Mouse (Mus musculus) intestine, postnatal 0 days (tissue): ENCODE measurements at regions not wholly inside any gene's neighbourhood (a gene's known extent, or its start where the extent isn't known, plus 50 kb on each side); places are given as distances from the start of the nearest gene placed in this dataset.

Experiments used
- ATAC-seq: fragments of 200-750 bp; cut with Nextera tagmentation; 2 replicates; pipeline ENCODE4 v1.8.0; 2017; ENCODE audit warnings: mild to moderate bottlenecking, moderate TSS enrichment, moderate library complexity
- H3K27ac ChIP-seq: fragments of 300-500 bp; sonication (generic); 2 replicates; pipeline ENCODE4 v1.5.1; 2014; ENCODE audit warnings: mild to moderate bottlenecking, low read depth, low read length, moderate library complexity
- H3K27me3 ChIP-seq: fragments of 300-500 bp; sonication (generic); replicated peaks from 2 replicates; pipeline ENCODE4 v1.6.1; 2014; ENCODE audit warnings: low read length, mixed read lengths; ENCODE audit not compliant: control insufficient read depth, insufficient read depth
- H3K36me3 ChIP-seq: fragments of 300-500 bp; sonication (generic); 2 replicates; pipeline ENCODE4 v1.6.1; 2014; ENCODE audit warnings: mild to moderate bottlenecking, moderate library complexity; ENCODE audit not compliant: control insufficient read depth, insufficient read depth
- H3K4me1 ChIP-seq: fragments of 300-500 bp; sonication (generic); replicated peaks from 2 replicates; pipeline ENCODE4 v1.6.1; 2014; ENCODE audit warnings: antibody characterized with exemption, low read length, mixed read lengths; ENCODE audit not compliant: control insufficient read depth, insufficient read depth
- H3K4me2 ChIP-seq: fragments of 300-500 bp; sonication (generic); replicated peaks from 2 replicates; pipeline ENCODE4 v1.6.1; 2014; ENCODE audit warnings: low read depth, mild to moderate bottlenecking, moderate library complexity
- H3K4me3 ChIP-seq: fragments of 300-500 bp; sonication (generic); 2 replicates; pipeline ENCODE4 v1.5.1; 2014; ENCODE audit warnings: low read depth, low read length
- H3K9ac ChIP-seq: fragments of 300-500 bp; sonication (generic); 2 replicates; pipeline ENCODE4 v1.6.1; 2014; ENCODE audit warnings: mild to moderate bottlenecking, low read depth, low read length
- H3K9me3 ChIP-seq: fragments of 300-500 bp; sonication (generic); 2 replicates; pipeline ENCODE4 v1.6.1; 2016; ENCODE audit warnings: mixed run types; ENCODE audit not compliant: control insufficient read depth
- CTCF ChIP-seq: sonication (generic); IDR thresholded peaks from 2 replicates; pipeline ENCODE4 v1.5.1; 2016; ENCODE audit warnings: low read depth, mild to moderate bottlenecking, control low read depth, antibody characterized with exemption, moderate library complexity
- WGBS: fragments of 180-500 bp; shearing (Covaris S2); extraction: QIAGEN DNeasy Blood & Tissue Kit; methylation state at CpG from one replicate; pipeline ENCODE4 v1.1.7; 2014; 5-methylcytosine and 5-hydroxymethylcytosine counted together

DNA sequence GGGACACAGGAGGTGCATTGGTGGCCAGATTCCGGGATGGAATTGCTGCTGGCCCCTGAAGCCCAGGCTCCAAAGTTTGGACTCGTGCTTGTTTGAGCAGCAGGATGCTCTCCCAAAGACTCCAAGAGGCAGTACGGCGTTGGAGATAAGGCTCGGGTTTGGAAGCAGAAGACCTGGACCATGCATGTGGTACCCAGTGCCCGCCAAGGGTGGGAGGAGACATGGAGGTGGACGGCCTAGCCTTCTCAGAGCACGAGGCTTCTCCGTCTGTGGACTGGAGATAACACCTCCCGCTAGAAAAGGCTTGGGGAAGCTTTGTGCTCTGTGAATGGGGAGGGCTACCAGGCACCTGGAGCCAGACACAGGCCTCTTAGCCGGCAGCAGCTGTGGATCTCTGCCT, 271.7 kb downstream of the Rps6kc1 start:
- no peaks in the 10 kb centered on the region for H3K9me3 ChIP-seq
- H3K4me2 ChIP-seq: no peak overlapping the region
- H3K4me3 ChIP-seq: no peak overlapping the region
- no peaks in the 10 kb centered on the region for H3K27me3 ChIP-seq
- no peak overlapping the region for H3K27ac ChIP-seq
- H3K4me1 ChIP-seq: no peaks in the 10 kb centered on the region
- TF ChIP-seq CTCF: no peak
- no peak for ATAC-seq
- no peaks in the 10 kb centered on the region for H3K36me3 ChIP-seq
- WGBS: 82% methylated on average over 11 of the region's 11 CpGs
- H3K9ac ChIP-seq: no peak overlapping the region

DNA sequence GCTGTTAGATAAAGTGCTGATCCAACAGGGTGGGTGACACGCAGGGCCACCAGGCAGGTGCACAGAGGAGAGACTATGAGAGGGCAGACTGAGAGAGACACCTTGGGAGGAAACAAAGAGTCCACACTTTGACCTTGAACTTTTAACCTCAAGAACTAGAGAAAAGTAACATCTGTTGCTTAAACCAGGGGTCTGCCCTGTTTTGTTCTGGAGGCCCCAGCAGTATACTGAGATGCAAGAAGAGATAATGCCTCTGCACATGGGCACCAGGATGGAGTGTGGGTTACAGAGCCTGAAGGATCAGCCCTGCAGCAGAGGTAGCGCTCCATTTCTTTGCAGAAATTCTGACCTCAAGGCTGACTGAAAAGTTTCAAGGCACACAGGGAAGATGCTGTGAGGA, 276.6 kb downstream of the Rps6kc1 start:
- ATAC-seq: no peak
- no peaks in the 10 kb centered on the region for H3K4me1 ChIP-seq
- H3K9me3 ChIP-seq: no peaks in the 10 kb centered on the region
- no peak for TF ChIP-seq CTCF
- H3K27me3 ChIP-seq: no peaks in the 10 kb centered on the region
- no peak overlapping the region for H3K4me2 ChIP-seq
- H3K27ac ChIP-seq: no peak overlapping the region
- no peaks in the 10 kb centered on the region for H3K36me3 ChIP-seq
- WGBS: 82% methylated on average over 2 of the region's 2 CpGs
- H3K4me3 ChIP-seq: no peak overlapping the region
- H3K9ac ChIP-seq: no peak overlapping the region

DNA sequence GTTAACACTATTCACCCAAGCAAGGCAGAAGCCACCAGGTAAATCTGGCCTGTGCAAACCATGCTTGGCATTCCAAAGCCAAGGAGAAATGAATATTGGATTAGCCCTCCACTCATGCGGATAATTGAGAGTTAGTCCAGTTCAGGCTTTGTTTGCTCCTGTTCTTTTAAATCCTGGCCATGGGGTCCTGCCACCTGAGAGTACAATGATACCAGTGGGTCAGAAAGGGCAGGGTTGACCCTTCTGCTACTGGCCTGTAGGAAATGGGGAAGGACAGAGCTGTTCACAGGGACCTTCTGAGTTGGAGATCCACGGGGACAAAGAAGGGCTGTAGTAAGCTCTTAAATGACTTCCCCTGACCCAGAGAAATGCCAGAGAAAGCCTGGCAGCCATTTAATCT, 279.9 kb downstream of the Rps6kc1 start:
- no peak overlapping the region for H3K27ac ChIP-seq
- no peak for TF ChIP-seq CTCF
- no peaks in the 10 kb centered on the region for H3K4me1 ChIP-seq
- no peak overlapping the region for H3K4me3 ChIP-seq
- H3K9me3 ChIP-seq: no peaks in the 10 kb centered on the region
- no peaks in the 10 kb centered on the region for H3K27me3 ChIP-seq
- 76% methylated on average over 2 of the region's 2 CpGs for WGBS
- no peak overlapping the region for H3K9ac ChIP-seq
- H3K36me3 ChIP-seq: no peaks in the 10 kb centered on the region
- H3K4me2 ChIP-seq: no peak overlapping the region
- no peak for ATAC-seq

GRCm38 (mm10) chr1:190630193-190630592, 281.4 kb downstream of the Rps6kc1 start:
- H3K27me3 ChIP-seq: no peaks in the 10 kb centered on the region
- H3K4me2 ChIP-seq: no peak overlapping the region
- TF ChIP-seq CTCF: no peak

DNA sequence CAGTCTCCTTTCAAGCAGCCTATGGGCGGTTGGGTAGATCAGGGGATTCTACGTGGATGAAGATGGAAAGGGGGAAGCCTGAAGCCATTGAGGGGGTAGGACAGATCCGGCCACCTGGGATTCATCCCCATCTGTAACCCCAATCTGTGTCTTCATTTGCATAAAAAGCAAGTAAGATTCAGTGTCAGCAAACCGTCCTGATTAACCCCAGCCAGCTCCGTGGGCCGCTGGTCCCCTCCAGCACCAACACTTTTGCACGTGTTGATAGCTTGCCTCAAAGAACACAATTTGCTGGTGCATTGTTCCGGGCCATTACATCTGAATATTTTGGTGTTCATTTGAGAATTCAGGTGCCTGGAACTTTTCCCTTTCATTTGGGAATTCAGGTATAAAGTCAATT, 287.7 kb downstream of the Rps6kc1 start:
- TF ChIP-seq CTCF: no peak
- Histone ChIP-seq H3K27ac (no peak overlapping the region), H3K4me1 (no peaks in the 10 kb centered on the region), H3K4me3 (no peak overlapping the region), H3K36me3 (no peaks in the 10 kb centered on the region), H3K9me3 (no peaks in the 10 kb centered on the region), H3K4me2 (no peak overlapping the region), H3K27me3 (no peaks in the 10 kb centered on the region), H3K9ac (no peak overlapping the region)
- no peak for ATAC-seq
- WGBS: 93% methylated on average over 8 of the region's 8 CpGs

More at GRCm38 (mm10) chr1:190630193-190630592, 281.4 kb downstream of the Rps6kc1 start:
- H3K9me3 ChIP-seq: no peaks in the 10 kb centered on the region
- H3K4me1 ChIP-seq: no peaks in the 10 kb centered on the region
- H3K9ac ChIP-seq: no peak overlapping the region
- no peak overlapping the region for H3K4me3 ChIP-seq
- H3K36me3 ChIP-seq: no peaks in the 10 kb centered on the region
- H3K27ac ChIP-seq: no peak overlapping the region
- 92% methylated on average over 5 of the region's 5 CpGs for WGBS
- ATAC-seq: no peak

GRCm38 (mm10) chr1:190600425-190600824, 311.1 kb downstream of the Rps6kc1 start:
- 65% methylated on average over 3 of the region's 3 CpGs for WGBS
- Histone ChIP-seq H3K9ac (no peak overlapping the region), H3K9me3 (no peaks in the 10 kb centered on the region), H3K27ac (no peak overlapping the region), H3K36me3 (no peaks in the 10 kb centered on the region), H3K4me3 (no peak overlapping the region), H3K4me1 (no peaks in the 10 kb centered on the region), H3K27me3 (no peaks in the 10 kb centered on the region), H3K4me2 (no peak overlapping the region)
- no peak for ATAC-seq
- TF ChIP-seq CTCF: no peak

- H3K4me1 ChIP-seq: no peaks in the 10 kb centered on the region
- no peaks in the 10 kb centered on the region for H3K27me3 ChIP-seq
- H3K4me3 ChIP-seq: no peak overlapping the region
- H3K4me2 ChIP-seq: no peak overlapping the region
- H3K27ac ChIP-seq: no peak overlapping the region
- no peaks in the 10 kb centered on the region for H3K9me3 ChIP-seq
- WGBS: 83% methylated on average over 11 of the region's 11 CpGs
- TF ChIP-seq CTCF: no peak
- no peak overlapping the region for H3K9ac ChIP-seq
- no peak for ATAC-seq
- H3K36me3 ChIP-seq: no peaks in the 10 kb centered on the region
Measured at GRCm38 (mm10) chr1:190599622-190600021, 311.9 kb downstream of the Rps6kc1 start.
